Mouse (Mus musculus): ENCODE results near the gene Chga. TPM values are rescaled to one million over a fixed set of nuclear protein-coding genes. Genes with fewer than 3 reads are reported as not detected.

Chga gene
- polyA plus RNA-seq, 1 experiment from 2014 or later, result 0.38 TPM

DNA sequence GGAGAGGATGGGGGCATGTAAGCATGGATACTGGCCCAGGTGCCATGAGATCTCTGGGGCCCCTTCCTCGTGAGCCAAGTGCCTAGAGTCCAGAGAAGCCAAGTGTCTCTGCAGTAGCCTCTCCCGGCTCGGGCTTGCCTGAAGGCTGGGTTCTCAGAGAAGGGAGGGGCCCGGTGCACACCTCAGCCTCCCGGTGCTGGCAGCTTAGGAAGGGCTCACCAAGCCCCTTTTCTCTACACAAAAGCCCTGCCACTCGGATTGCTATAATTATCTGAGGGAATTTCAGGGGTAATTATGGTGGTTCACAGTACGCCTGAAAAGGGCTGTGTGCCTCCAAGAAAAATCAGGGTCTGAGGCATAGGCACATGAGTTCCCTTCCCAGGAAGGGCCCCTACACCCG is 47.1 kb downstream of the Chga start:
- no peak for ATAC-seq (replicated peaks; ENCODE audit: insufficient number of reproducible peaks, insufficient read depth, low FRiP score, low read depth)
- Histone ChIP-seq H3K9me3 (replicated peaks) (no peaks in the 10 kb centered on the region), H3K27ac (no peak overlapping the region), H3K4me2 (no peak overlapping the region), H3K36me3 (no peaks in the 10 kb centered on the region), H3K27me3 (no peaks in the 10 kb centered on the region), H3K9ac (no peak overlapping the region), H3K4me1 (replicated peaks) (peaks cover 26% of the 10 kb centered on the region), H3K4me3 (no peak overlapping the region)
- WGBS, result 46% methylated on average over 8 of the region's 8 CpGs

GRCm38 (mm10) chr12:102602255-102603041 is 47.7 kb downstream of the Chga start:
- no peak overlapping the region for H3K27ac ChIP-seq
- no peak overlapping the region for H3K4me2 ChIP-seq
- no peak for ATAC-seq (replicated peaks; ENCODE audit: insufficient number of reproducible peaks, insufficient read depth, low FRiP score, low read depth)
- H3K27me3 ChIP-seq, result no peaks in the 10 kb centered on the region
- H3K9me3 ChIP-seq (replicated peaks), result no peaks in the 10 kb centered on the region
- H3K9ac ChIP-seq, result no peak overlapping the region
- WGBS, result 76% methylated on average over 9 of the region's 9 CpGs
- no peak overlapping the region for H3K4me3 ChIP-seq
- no peaks in the 10 kb centered on the region for H3K36me3 ChIP-seq
- peaks cover 20% of the 10 kb centered on the region for H3K4me1 ChIP-seq (replicated peaks)

DNA sequence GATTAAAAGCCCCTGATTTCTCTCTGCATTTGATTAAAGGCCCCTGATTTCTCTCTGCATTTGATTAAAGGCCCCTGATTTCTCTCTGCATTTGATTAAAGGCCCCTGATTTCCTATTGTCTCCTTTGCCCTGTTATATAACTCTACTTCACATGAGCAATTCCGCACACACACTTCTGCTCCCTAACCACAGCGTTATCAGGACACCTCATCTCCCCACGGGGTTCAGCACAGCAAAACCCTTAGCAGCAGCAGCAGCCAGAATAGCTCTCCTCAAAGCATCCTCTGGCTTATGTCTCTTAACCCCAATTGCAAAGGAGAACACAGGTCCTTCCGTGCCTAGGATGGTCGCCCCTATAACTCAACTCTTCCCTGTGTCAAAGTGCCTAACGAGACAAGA is 50.8 kb downstream of the Chga start:
- WGBS, result 78% methylated on average over 6 of the region's 6 CpGs
- no peak for ATAC-seq (replicated peaks; ENCODE audit: insufficient number of reproducible peaks, insufficient read depth, low FRiP score, low read depth)
- H3K9ac ChIP-seq, result no peak overlapping the region
- H3K4me1 ChIP-seq (replicated peaks), result peaks cover 18% of the 10 kb centered on the region
- no peak overlapping the region for H3K4me3 ChIP-seq
- no peaks in the 10 kb centered on the region for H3K27me3 ChIP-seq
- H3K36me3 ChIP-seq, result no peaks in the 10 kb centered on the region
- H3K27ac ChIP-seq, result no peak overlapping the region
- H3K9me3 ChIP-seq (replicated peaks), result no peaks in the 10 kb centered on the region
- no peak overlapping the region for H3K4me2 ChIP-seq

DNA sequence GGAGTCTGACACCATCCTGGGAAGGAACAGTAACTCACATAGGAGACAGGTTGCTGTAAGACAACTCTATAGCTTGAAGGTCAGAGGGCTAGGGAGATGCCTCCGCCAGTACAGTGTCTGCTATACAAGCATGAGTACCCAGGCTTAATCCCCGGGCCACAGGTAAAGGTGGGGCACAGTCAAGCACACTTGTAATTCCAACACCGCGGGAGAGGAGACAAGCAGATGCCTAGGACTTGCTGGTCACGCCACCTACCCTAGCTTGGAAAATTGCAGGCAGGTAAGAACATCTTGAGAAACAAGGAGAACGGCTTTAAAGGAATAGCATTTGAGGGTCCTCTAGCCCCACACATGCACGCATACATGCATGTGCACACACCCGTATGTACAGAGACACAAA is 52.3 kb downstream of the Chga start:
- Histone ChIP-seq H3K4me2 (no peak overlapping the region), H3K27ac (no peak overlapping the region), H3K27me3 (no peaks in the 10 kb centered on the region), H3K9me3 (replicated peaks) (no peaks in the 10 kb centered on the region), H3K36me3 (no peaks in the 10 kb centered on the region), H3K9ac (no peak overlapping the region), H3K4me3 (no peak overlapping the region), H3K4me1 (replicated peaks) (peaks cover 18% of the 10 kb centered on the region)
- ATAC-seq (replicated peaks; ENCODE audit: insufficient number of reproducible peaks, insufficient read depth, low FRiP score, low read depth), result no peak
- WGBS, result 91% methylated on average over 8 of the region's 8 CpGs

GRCm38 (mm10) chr12:102607808-102608517 is 53.2 kb downstream of the Chga start:
- H3K4me3 ChIP-seq, result no peak overlapping the region
- no peak for ATAC-seq (replicated peaks; ENCODE audit: insufficient number of reproducible peaks, insufficient read depth, low FRiP score, low read depth)
- no peak overlapping the region for H3K4me2 ChIP-seq
- H3K9ac ChIP-seq, result no peak overlapping the region
- no peaks in the 10 kb centered on the region for H3K9me3 ChIP-seq (replicated peaks)
- WGBS, result 61% methylated on average over 11 of the region's 11 CpGs
- no peaks in the 10 kb centered on the region for H3K36me3 ChIP-seq
- H3K4me1 ChIP-seq (replicated peaks), result peaks cover 18% of the 10 kb centered on the region
- H3K27me3 ChIP-seq, result no peaks in the 10 kb centered on the region
- no peak overlapping the region for H3K27ac ChIP-seq

DNA sequence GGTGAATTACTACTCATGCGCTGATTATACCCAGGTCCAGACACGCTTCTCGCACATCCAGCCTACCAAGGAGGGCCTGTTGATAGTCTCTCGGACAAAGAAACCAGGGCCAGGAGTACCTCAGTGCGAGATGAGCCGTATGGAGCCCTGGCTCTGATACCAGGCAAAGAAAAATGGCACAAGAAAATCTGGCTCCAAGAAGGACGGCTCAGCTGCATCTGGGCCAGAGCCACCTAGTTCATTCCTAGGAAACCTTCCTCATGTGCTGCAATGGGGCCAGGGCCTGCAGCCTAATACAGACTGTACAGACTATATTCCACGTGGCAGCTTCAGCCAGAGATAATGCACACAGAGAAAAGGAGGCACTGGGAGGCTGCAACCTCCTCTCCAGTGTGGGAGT is 56.2 kb downstream of the Chga start:
- H3K9ac ChIP-seq, result no peak overlapping the region
- 85% methylated on average over 8 of the region's 8 CpGs for WGBS
- H3K4me2 ChIP-seq, result no peak overlapping the region
- no peak for ATAC-seq (replicated peaks; ENCODE audit: insufficient number of reproducible peaks, insufficient read depth, low FRiP score, low read depth)
- no peak overlapping the region for H3K4me3 ChIP-seq
- no peaks in the 10 kb centered on the region for H3K27me3 ChIP-seq
- H3K36me3 ChIP-seq, result no peaks in the 10 kb centered on the region
- H3K4me1 ChIP-seq (replicated peaks), result peaks cover 18% of the 10 kb centered on the region
- H3K9me3 ChIP-seq (replicated peaks), result no peaks in the 10 kb centered on the region
- H3K27ac ChIP-seq, result no peak overlapping the region

- H3K27me3 ChIP-seq, result no peaks in the 10 kb centered on the region
- no peak overlapping the region for H3K27ac ChIP-seq
- H3K9me3 ChIP-seq (replicated peaks), result no peaks in the 10 kb centered on the region
- no peaks in the 10 kb centered on the region for H3K36me3 ChIP-seq
- no peak; the same call in 1 of the 2 replicates for ATAC-seq (replicated peaks; ENCODE audit: insufficient number of reproducible peaks, insufficient read depth, low FRiP score, low read depth)
- 79% methylated on average over 1 of the region's 1 CpGs for WGBS
- no peak overlapping the region for H3K9ac ChIP-seq
- no peak overlapping the region for H3K4me3 ChIP-seq
- H3K4me1 ChIP-seq (replicated peaks), result peaks cover 31% of the 10 kb centered on the region
- no peak overlapping the region for H3K4me2 ChIP-seq
These were observed 57.7 kb downstream of the Chga start for GRCm38 (mm10) chr12:102612431-102612830.

GRCm38 (mm10) chr12:102613411-102613810 is 58.6 kb downstream of the Chga start:
- no peak for ATAC-seq (replicated peaks; ENCODE audit: insufficient number of reproducible peaks, insufficient read depth, low FRiP score, low read depth)
- 84% methylated on average over 4 of the region's 4 CpGs for WGBS
- H3K4me1 ChIP-seq (replicated peaks), result peaks cover 21% of the 10 kb centered on the region
- no peak overlapping the region for H3K4me2 ChIP-seq
- H3K27me3 ChIP-seq, result no peaks in the 10 kb centered on the region
- no peaks in the 10 kb centered on the region for H3K9me3 ChIP-seq (replicated peaks)
- no peak overlapping the region for H3K27ac ChIP-seq
- no peaks in the 10 kb centered on the region for H3K36me3 ChIP-seq
- H3K4me3 ChIP-seq, result no peak overlapping the region
- H3K9ac ChIP-seq, result no peak overlapping the region

Other genes with a start within 250 kb of the Chga start
- 97.1 and 110 TPM in 2 replicates for gene Lgmn, start 115.2 kb upstream of the Chga start, polyA plus RNA-seq (2015; fragmentation: Nextera tagmentation; extraction: Ambion mirVana)
- gene Golga5, start 85.8 kb upstream of the Chga start, polyA plus RNA-seq (2015; fragmentation: Nextera tagmentation; extraction: Ambion mirVana), result 24.4 and 26.9 TPM in 2 replicates
- gene Itpk1, start 150.0 kb downstream of the Chga start, polyA plus RNA-seq (2015; fragmentation: Nextera tagmentation; extraction: Ambion mirVana), result 4.8 and 9.2 TPM in 2 replicates
- 13.1 and 20.1 TPM in 2 replicates for gene Moap1, start 188.7 kb downstream of the Chga start, polyA plus RNA-seq (2015; fragmentation: Nextera tagmentation; extraction: Ambion mirVana)
- gene Tmem251, start 188.8 kb downstream of the Chga start, polyA plus RNA-seq (2015; fragmentation: Nextera tagmentation; extraction: Ambion mirVana), result 6.9 and 7.1 TPM in 2 replicates
- gene Gm28051, start 202.8 kb downstream of the Chga start, polyA plus RNA-seq (2015; fragmentation: Nextera tagmentation; extraction: Ambion mirVana), result not detected in 2 replicates
- gene Gon7, start 202.8 kb downstream of the Chga start, polyA plus RNA-seq (2015; fragmentation: Nextera tagmentation; extraction: Ambion mirVana), result 22.2 and 24.0 TPM in 2 replicates
- 25.6 and 31.1 TPM in 2 replicates for gene Ubr7, start 203.0 kb downstream of the Chga start, polyA plus RNA-seq (2015; fragmentation: Nextera tagmentation; extraction: Ambion mirVana)
- 15.6 TPM in 2 replicates for gene Gm20604, start 203.7 kb downstream of the Chga start, polyA plus RNA-seq (2015; fragmentation: Nextera tagmentation; extraction: Ambion mirVana)